ENCODE assay signal across 7 mouse cellular contexts in genomic region chr12:86804308-86804700, GRCm38 (mm10).
DNase-seq lines count a peak whose midpoint lies in the region; ATAC-seq and TF ChIP-seq lines count a peak whose summit lies in the region.

No protein-coding gene starts in this region.

- H3K9me3 ChIP-seq in lung, embryonic 14.5 days (ENCODE audit: low read depth, low read length): no peaks in the 10 kb centered on the region
- no peaks in the 10 kb centered on the region for H3K9me3 ChIP-seq in forebrain, embryonic 14.5 days (replicated peaks; ENCODE audit: control insufficient read depth, low read length)
- no peaks in the 10 kb centered on the region for H3K9me3 ChIP-seq in hindbrain, embryonic 14.5 days (ENCODE audit: control insufficient read depth, low read length)

- H3K36me3 ChIP-seq in lung, embryonic 14.5 days (ENCODE audit: insufficient read depth): no peaks in the 10 kb centered on the region
- H3K36me3 ChIP-seq in forebrain, embryonic 14.5 days (ENCODE audit: control insufficient read depth, insufficient read depth, low read length): no peaks in the 10 kb centered on the region
- no peaks in the 10 kb centered on the region for H3K36me3 ChIP-seq in hindbrain, embryonic 14.5 days (replicated peaks; ENCODE audit: control insufficient read depth, insufficient read depth)
- H3K36me3 ChIP-seq in thymus, adult 2 months (ENCODE audit: control insufficient read depth, insufficient read depth, low read length): no peaks in the 10 kb centered on the region

- no peaks in the 10 kb centered on the region for H3K27me3 ChIP-seq in lung, embryonic 14.5 days (ENCODE audit: insufficient read depth, low read length)
- no peaks in the 10 kb centered on the region for H3K27me3 ChIP-seq in forebrain, embryonic 14.5 days (replicated peaks; ENCODE audit: control insufficient read depth, insufficient read depth, low read length)
- H3K27me3 ChIP-seq in hindbrain, embryonic 14.5 days (ENCODE audit: control insufficient read depth, insufficient read depth, low read length): no peaks in the 10 kb centered on the region
- no peaks in the 10 kb centered on the region for H3K27me3 ChIP-seq in thymus, adult 2 months (ENCODE audit: control insufficient read depth, insufficient read depth, low read length)

- H3K4me3 ChIP-seq in lung, embryonic 14.5 days (ENCODE audit: low read depth, low read length): no peak overlapping the region
- no peak overlapping the region for H3K4me3 ChIP-seq in forebrain, embryonic 14.5 days (ENCODE audit: low read depth, low read length)
- no peak overlapping the region for H3K4me3 ChIP-seq in hindbrain, embryonic 14.5 days (replicated peaks; ENCODE audit: low read length)
- H3K4me3 ChIP-seq in olfactory bulb, adult 2 months (ENCODE audit: insufficient read depth, low read depth, low read length): no peak overlapping the region
- no peak overlapping the region for H3K4me3 ChIP-seq in thymus, adult 2 months (ENCODE audit: control insufficient read depth, insufficient read depth, low read length)

- ATAC-seq in lung, embryonic 14.5 days (ENCODE audit: insufficient read depth): peak; percentile 2; the same call in 1 of the 2 replicates
- ATAC-seq in forebrain, embryonic 14.5 days: no peak
- ATAC-seq in hindbrain, embryonic 14.5 days (ENCODE audit: low FRiP score): no peak

- H3K4me1 ChIP-seq in lung, embryonic 14.5 days (ENCODE audit: insufficient read depth): peaks cover 66% of the 10 kb centered on the region
- peaks cover 83% of the 10 kb centered on the region for H3K4me1 ChIP-seq in forebrain, embryonic 14.5 days (ENCODE audit: control insufficient read depth, insufficient read depth, low read length)
- peaks cover 98% of the 10 kb centered on the region for H3K4me1 ChIP-seq in hindbrain, embryonic 14.5 days (replicated peaks; ENCODE audit: control insufficient read depth, insufficient read depth, low read length)
- H3K4me1 ChIP-seq in olfactory bulb, adult 2 months (ENCODE audit: control insufficient read depth, insufficient read depth, low read length): peaks cover 84% of the 10 kb centered on the region
- H3K4me1 ChIP-seq in thymus, adult 2 months (replicated peaks; ENCODE audit: control insufficient read depth, insufficient read depth, low read length): peaks cover 82% of the 10 kb centered on the region

- TF ChIP-seq CTCF in lung, embryonic 14.5 days (IDR thresholded peaks at IDR 0.05; ENCODE audit: low read depth): no peak
- TF ChIP-seq CTCF in olfactory bulb, adult 2 months (IDR thresholded peaks at IDR 0.05; ENCODE audit: insufficient read depth, low read depth, low read length): no peak
- TF ChIP-seq CTCF in thymus, adult 2 months (IDR thresholded peaks at IDR 0.05; ENCODE audit: borderline replicate concordance, control insufficient read depth, extremely low read depth, insufficient read depth, low read length, poor library complexity): no peak

- TF ChIP-seq POLR2A in olfactory bulb, adult 2 months (IDR thresholded peaks at IDR 0.05; ENCODE audit: insufficient read depth, low read depth, low read length): no peak
- no peak for TF ChIP-seq POLR2A in thymus, adult 2 months (IDR thresholded peaks at IDR 0.05; ENCODE audit: control insufficient read depth, extremely low read depth, insufficient read depth, low read length, poor library complexity)

- 13% methylated on average over 4 of the region's 4 CpGs for WGBS in lung, embryonic 14.5 days
- 26% methylated on average over 4 of the region's 4 CpGs for WGBS in forebrain, embryonic 14.5 days
- 22% methylated on average over 4 of the region's 4 CpGs for WGBS in hindbrain, embryonic 14.5 days
- 10% methylated on average over 4 of the region's 4 CpGs for WGBS in olfactory bulb, adult 2 months
- 37% methylated on average over 4 of the region's 4 CpGs for WGBS in thymus, adult 2 months

- no peak overlapping the region for H3K4me2 ChIP-seq in lung, embryonic 14.5 days
- no peak overlapping the region for H3K4me2 ChIP-seq in forebrain, embryonic 14.5 days (ENCODE audit: low read length)
- H3K4me2 ChIP-seq in hindbrain, embryonic 14.5 days (replicated peaks): no peak overlapping the region

- H3K27ac ChIP-seq in lung, embryonic 14.5 days (ENCODE audit: low read depth): peak overlapping the region; percentile 97
- peak overlapping the region; percentile 59 for H3K27ac ChIP-seq in forebrain, embryonic 14.5 days (ENCODE audit: low read depth, low read length)
- peak overlapping the region; percentile 98 for H3K27ac ChIP-seq in hindbrain, embryonic 14.5 days
- H3K27ac ChIP-seq in olfactory bulb, adult 2 months (ENCODE audit: insufficient read depth, low read depth, low read length): peak overlapping the region; percentile 95
- no peak overlapping the region for H3K27ac ChIP-seq in thymus, adult 2 months (ENCODE audit: control insufficient read depth, insufficient read depth, low read length)

- no peak overlapping the region for H3K9ac ChIP-seq in lung, embryonic 14.5 days
- H3K9ac ChIP-seq in forebrain, embryonic 14.5 days (ENCODE audit: low read length): peak overlapping the region; percentile 2; the same call in 1 of the 2 replicates
- 0 out of 2 replicates have a peak overlapping the region, but pooled peaks have one; percentile 32 for H3K9ac ChIP-seq in hindbrain, embryonic 14.5 days

- peak; percentile 90 for DNase-seq in lung, embryonic 14.5 days
- DNase-seq in lung, postnatal 25 days (ENCODE audit: low spot score): no peak
- DNase-seq in forebrain, embryonic 14.5 days (ENCODE audit: low spot score): no peak
- DNase-seq in hindbrain, embryonic 14.5 days (ENCODE audit: low spot score): no peak
- DNase-seq in thymus, adult 2 months: no peak
- no peak for DNase-seq in left cerebral cortex, adult 11 months (ENCODE audit: low spot score)
